Mouse (Mus musculus) kidney, adult 2 months (tissue): ENCODE results near the gene Gm16867.
"Not testable (repeated sequence)": the region's sequence is repeated elsewhere in the genome, so short reads cannot be mapped to it uniquely, and the experiment has no call there.

Experiments
- CTCF ChIP-seq: fragments of 200-500 bp; conservative IDR thresholded peaks from 2 replicates; pipeline ENCODE4 v1.5.1; 2011; ENCODE audit warnings: low read depth, mild to moderate bottlenecking, control low read depth, low read length, moderate library complexity, mixed read lengths; ENCODE audit not compliant: insufficient read depth, insufficient read length
- POLR2A ChIP-seq: fragments of 200-500 bp; IDR thresholded peaks from one replicate; pipeline ENCODE4 v1.6.1; 2011; ENCODE audit warnings: low read depth, low read length, control low read depth

GRCm38 (mm10) chr14:69467612-69468366 is 35.4 kb downstream of the Gm16867 start:
- not testable (repeated sequence) for TF ChIP-seq CTCF, POLR2A
